Mouse (Mus musculus): ENCODE results near the gene Cpvl. TPM values are rescaled to one million over a fixed set of nuclear protein-coding genes. Genes with fewer than 3 reads are reported as not detected.
A peak's percentile ranks its signal among the peaks of the same experiment; 100 is the strongest.

Gene Cpvl
- polyA plus RNA-seq, 1 experiment from 2014 or later: not detected

DNA sequence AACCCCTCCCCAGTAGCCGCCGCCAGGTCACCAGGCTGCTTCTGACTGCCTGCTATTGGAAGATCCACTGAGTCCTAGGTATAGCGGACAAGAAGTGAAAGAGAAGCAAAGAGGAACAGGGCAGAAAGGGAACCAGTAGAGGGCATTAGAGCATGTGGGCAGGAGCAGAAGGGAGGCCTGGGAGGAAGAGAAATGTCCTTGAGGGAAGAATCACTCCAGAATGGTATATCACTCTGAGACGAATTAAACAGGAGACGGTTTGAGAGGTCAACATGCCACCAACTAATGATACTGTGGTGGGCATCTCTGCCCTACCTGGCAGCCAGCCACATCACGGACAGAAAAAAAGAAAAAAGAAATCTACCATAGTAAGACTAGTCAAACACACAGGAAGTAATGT is 9.9 kb downstream of the Cpvl start:
- H3K4me2 ChIP-seq: no peak overlapping the region
- H3K9me3 ChIP-seq: no peaks in the 10 kb centered on the region
- peaks cover 58% of the 10 kb centered on the region for H3K4me1 ChIP-seq (replicated peaks)
- H3K9ac ChIP-seq: no peak overlapping the region
- no peak overlapping the region for H3K27ac ChIP-seq
- WGBS: 91% methylated on average over 6 of the region's 6 CpGs
- no peak overlapping the region for H3K4me3 ChIP-seq
- no peak for ATAC-seq (ENCODE audit: low FRiP score)
- H3K36me3 ChIP-seq: no peaks in the 10 kb centered on the region
- H3K27me3 ChIP-seq: no peaks in the 10 kb centered on the region

DNA sequence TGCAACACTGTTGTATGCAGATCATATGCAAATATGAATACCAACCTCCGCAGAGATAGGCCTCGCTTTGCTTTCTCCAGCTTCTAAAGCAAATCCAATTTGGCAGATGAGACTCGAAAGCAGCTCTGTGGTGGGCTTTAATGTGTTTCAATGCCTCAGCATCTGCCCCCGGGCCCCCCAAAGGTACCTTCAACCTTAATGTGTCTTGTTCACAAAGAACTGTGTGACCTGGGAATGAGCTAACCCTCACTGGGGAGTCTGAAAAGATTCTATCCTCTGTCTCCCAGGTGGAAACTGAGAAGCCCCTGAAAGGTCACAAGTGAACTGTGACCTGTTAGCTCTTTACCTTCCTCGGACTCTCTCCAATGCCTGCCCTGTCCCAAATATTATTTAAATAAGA is 11.9 kb downstream of the Cpvl start:
- WGBS: 58% methylated on average over 5 of the region's 5 CpGs
- ATAC-seq (ENCODE audit: low FRiP score): no peak
- Histone ChIP-seq H3K4me1 (replicated peaks) (peaks cover 41% of the 10 kb centered on the region), H3K27ac (no peak overlapping the region), H3K4me3 (no peak overlapping the region), H3K9me3 (no peaks in the 10 kb centered on the region), H3K4me2 (no peak overlapping the region), H3K27me3 (no peaks in the 10 kb centered on the region), H3K9ac (no peak overlapping the region), H3K36me3 (no peaks in the 10 kb centered on the region)

DNA sequence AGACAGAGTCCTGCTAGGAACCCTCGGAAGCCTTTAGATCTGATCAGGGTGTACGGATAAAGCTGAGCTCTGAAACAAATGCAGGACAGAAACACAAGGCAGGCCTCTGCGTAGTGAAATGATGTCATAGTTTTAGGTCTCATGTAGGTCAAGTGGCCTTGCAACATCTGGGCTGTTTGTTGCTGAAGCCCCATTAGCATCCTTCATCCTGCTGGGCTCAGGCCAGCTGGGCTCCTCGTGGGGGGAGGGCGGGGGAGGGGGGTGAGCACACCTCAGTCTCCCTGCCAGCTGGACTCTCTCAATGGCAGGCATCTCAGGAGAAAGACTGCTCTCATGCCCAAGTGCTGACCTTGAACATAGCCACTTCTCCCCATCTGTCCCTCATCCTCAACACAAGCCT is 12.6 kb downstream of the Cpvl start:
- 38% methylated on average over 5 of the region's 5 CpGs for WGBS
- Histone ChIP-seq H3K4me3 (no peak overlapping the region), H3K9me3 (no peaks in the 10 kb centered on the region), H3K9ac (no peak overlapping the region), H3K27ac (no peak overlapping the region), H3K36me3 (no peaks in the 10 kb centered on the region), H3K4me2 (no peak overlapping the region), H3K27me3 (no peaks in the 10 kb centered on the region), H3K4me1 (replicated peaks) (peaks cover 34% of the 10 kb centered on the region)
- no peak for ATAC-seq (ENCODE audit: low FRiP score)

DNA sequence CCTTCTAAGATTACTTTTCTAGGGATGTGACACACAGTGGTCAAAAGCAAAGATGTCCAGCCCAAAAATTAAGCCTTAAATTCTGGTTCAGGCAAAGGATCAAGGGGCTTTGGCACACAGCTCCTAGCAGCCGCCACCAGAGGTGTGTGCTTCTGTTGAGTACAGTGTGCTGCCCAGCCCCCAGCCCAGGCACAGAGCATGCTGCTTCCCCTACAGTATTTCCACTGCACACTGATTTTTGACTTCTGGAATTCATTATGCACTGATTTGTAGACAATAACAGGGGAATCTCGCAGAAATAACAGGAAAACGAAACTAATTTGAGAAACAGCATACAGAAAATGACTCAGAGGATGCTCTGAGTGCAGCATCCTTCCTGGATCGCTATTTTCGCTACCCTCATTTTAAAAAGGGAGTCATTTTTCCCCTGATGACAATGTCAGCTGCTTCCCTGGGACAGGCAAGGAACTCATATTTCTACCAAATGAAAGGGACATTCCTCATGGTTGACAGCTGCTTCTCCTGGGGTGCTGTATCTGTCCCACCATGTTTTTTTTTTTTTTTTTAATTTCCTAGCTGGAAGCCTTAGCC is 14.5 kb downstream of the Cpvl start:
- 73% methylated on average over 5 of the region's 5 CpGs for WGBS
- Histone ChIP-seq H3K4me3 (no peak overlapping the region), H3K27me3 (no peaks in the 10 kb centered on the region), H3K9ac (no peak overlapping the region), H3K36me3 (no peaks in the 10 kb centered on the region), H3K4me1 (replicated peaks) (peaks cover 29% of the 10 kb centered on the region), H3K4me2 (no peak overlapping the region), H3K27ac (no peak overlapping the region), H3K9me3 (no peaks in the 10 kb centered on the region)
- no peak for ATAC-seq (ENCODE audit: low FRiP score)

DNA sequence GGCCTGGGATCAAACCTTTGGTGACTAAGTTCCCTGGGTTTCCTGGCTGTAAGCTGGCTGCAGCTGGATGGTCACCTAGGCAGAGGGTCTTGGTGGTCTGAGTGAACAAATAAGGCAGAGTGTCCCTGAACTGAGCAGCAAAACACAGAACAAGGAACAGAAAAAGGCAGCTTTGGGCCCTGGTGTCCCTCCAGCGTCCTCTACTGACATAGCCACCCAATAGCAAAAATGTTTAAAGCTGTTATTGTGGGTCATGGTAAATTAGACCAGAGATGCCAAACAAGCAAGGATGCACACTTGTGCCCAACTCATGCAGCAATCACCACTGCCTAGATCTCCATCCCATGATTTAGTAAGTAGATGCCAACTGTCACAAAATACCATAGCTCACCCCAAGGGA is 16.5 kb downstream of the Cpvl start:
- 89% methylated on average over 1 of the region's 1 CpGs for WGBS
- Histone ChIP-seq H3K9ac (no peak overlapping the region), H3K9me3 (no peaks in the 10 kb centered on the region), H3K27ac (no peak overlapping the region), H3K4me1 (replicated peaks) (peaks cover 33% of the 10 kb centered on the region), H3K4me2 (no peak overlapping the region), H3K27me3 (peaks cover 5% of the 10 kb centered on the region; the same call in 1 of the 2 replicates), H3K4me3 (no peak overlapping the region), H3K36me3 (no peaks in the 10 kb centered on the region)
- no peak for ATAC-seq (ENCODE audit: low FRiP score)

DNA sequence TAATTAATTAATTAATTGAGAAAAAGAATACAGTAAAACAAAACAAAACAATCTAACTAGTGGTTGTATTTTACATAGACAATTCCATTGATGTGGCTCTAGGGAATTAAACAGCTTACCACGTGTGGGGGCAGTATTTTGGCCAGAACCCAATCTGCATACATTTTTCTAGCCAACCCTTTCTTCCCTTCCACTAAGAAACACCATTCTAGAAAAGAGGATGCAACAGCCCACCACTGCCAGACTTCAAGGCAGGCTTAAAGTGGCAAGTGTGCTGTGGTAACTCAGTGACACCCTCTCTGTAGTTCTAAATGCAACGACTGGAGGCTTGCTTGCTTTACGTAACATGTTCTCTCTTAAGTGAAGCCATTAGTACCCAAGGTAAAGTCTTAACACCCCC is 18.6 kb downstream of the Cpvl start:
- Histone ChIP-seq H3K9ac (no peak overlapping the region), H3K4me2 (no peak overlapping the region), H3K27ac (no peak overlapping the region), H3K4me3 (no peak overlapping the region), H3K27me3 (peaks cover 5% of the 10 kb centered on the region; the same call in 1 of the 2 replicates), H3K9me3 (no peaks in the 10 kb centered on the region), H3K4me1 (replicated peaks) (peaks cover 15% of the 10 kb centered on the region), H3K36me3 (no peaks in the 10 kb centered on the region)
- ATAC-seq (ENCODE audit: low FRiP score): no peak
- 73% methylated on average over 3 of the region's 3 CpGs for WGBS

DNA sequence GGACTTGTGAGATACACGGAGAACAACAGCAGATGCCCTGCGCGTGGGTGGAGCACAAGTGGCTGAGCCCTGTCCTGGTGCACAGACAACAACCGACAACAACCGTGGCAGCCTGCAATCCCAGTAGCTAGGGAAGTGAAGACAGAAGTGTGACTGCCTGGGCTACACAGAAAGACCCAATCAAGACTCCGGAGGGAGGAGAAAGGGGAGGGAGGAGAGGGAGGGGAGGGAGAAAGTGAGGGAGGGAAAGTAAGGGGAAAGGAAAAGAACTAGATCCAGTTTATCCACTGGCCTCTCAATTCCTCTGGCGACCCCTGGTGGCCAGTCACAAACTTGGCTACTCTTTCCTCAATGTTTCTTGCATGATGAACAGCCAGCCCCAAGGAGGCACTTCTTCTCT is 20.1 kb downstream of the Cpvl start:
- 13% methylated on average over 7 of the region's 7 CpGs for WGBS
- no peaks in the 10 kb centered on the region for H3K9me3 ChIP-seq
- ATAC-seq (ENCODE audit: low FRiP score): peak; percentile 55; the same call in 1 of the 2 replicates

DNA sequence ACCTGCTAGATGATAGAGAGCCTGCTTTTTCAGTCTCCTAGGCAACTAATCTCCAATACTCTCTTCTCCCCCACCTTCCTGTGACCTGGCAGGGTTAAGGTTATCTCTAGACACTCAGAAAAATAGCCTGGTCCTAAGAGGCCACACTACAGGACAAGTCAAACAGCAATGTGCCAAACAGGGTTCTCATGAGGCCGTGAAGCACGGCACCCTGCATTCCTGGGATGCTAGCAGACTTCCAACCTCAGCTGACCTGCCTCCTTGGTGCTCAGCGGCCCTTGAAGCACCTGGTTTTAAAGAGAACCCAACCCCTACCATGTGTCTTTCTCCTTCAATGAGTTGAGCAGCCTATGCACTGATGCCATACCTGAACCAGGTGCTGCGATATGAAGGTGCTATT is 22.0 kb downstream of the Cpvl start:
- H3K27ac ChIP-seq: no peak overlapping the region
- H3K9ac ChIP-seq: no peak overlapping the region
- no peak for ATAC-seq (ENCODE audit: low FRiP score)
- no peak overlapping the region for H3K4me3 ChIP-seq
- no peaks in the 10 kb centered on the region for H3K9me3 ChIP-seq
- H3K4me1 ChIP-seq (replicated peaks): peaks cover 5% of the 10 kb centered on the region; the same call in 1 of the 2 replicates
- H3K36me3 ChIP-seq: no peaks in the 10 kb centered on the region
- WGBS: 85% methylated on average over 4 of the region's 4 CpGs
- H3K4me2 ChIP-seq: no peak overlapping the region
- H3K27me3 ChIP-seq: peaks cover 5% of the 10 kb centered on the region; the same call in 1 of the 2 replicates

More for the DNA sequence above, 20.1 kb downstream of the Cpvl start:
- Histone ChIP-seq H3K4me3 (no peak overlapping the region), H3K36me3 (no peaks in the 10 kb centered on the region), H3K27ac (no peak overlapping the region), H3K4me2 (peak overlapping the region; percentile 26; the same call in 1 of the 2 replicates), H3K27me3 (peaks cover 5% of the 10 kb centered on the region; the same call in 1 of the 2 replicates), H3K4me1 (replicated peaks) (peaks cover 5% of the 10 kb centered on the region; the same call in 1 of the 2 replicates), H3K9ac (no peak overlapping the region)

DNA sequence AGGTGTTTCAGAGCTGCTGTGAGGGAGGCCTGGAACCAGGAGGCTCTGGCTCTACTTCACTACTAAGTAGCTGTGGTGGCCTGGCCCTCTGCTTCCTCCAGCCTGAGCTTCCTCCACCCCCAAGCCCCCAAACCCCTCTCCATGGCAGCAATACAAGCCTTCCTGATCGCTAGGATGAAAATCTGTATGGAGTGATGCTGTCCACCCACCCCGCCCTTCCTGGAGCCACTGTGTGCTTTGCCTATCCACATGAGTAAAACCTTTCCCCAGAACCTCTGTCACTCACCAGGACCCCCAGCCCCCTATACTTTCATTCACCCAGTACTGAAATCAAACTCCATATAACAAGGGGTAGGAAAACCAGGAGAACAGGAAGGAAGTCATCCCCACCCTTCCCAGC is 22.6 kb downstream of the Cpvl start:
- no peak for ATAC-seq (ENCODE audit: low FRiP score)

DNA sequence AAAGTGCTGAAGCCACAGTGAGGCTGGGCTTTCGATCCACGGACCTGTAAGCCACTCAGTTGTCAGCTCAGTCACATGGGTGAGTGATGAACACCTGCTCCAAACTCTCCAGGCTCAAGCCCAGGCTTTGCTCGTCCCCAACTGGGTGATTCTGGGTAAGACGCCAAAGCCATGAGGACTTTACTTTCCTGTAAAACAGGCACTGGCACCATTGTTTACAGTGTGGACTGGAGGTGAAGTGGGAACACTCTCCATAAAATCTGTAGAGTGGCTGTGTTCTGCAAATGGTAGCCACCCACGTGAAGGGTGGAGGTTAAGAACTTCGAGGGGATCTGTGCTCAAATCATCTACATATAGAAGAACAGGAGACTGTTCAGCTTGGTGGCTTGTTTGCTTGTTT is 23.2 kb downstream of the Cpvl start:
- 78% methylated on average over 6 of the region's 6 CpGs for WGBS
- Histone ChIP-seq H3K9me3 (no peaks in the 10 kb centered on the region), H3K27ac (no peak overlapping the region), H3K4me2 (no peak overlapping the region), H3K4me1 (replicated peaks) (peaks cover 15% of the 10 kb centered on the region), H3K4me3 (no peak overlapping the region), H3K27me3 (peaks cover 5% of the 10 kb centered on the region; the same call in 1 of the 2 replicates), H3K36me3 (no peaks in the 10 kb centered on the region), H3K9ac (no peak overlapping the region)
- no peak for ATAC-seq (ENCODE audit: low FRiP score)

More for the DNA sequence above, 22.6 kb downstream of the Cpvl start:
- Histone ChIP-seq H3K36me3 (no peaks in the 10 kb centered on the region), H3K4me1 (replicated peaks) (peaks cover 10% of the 10 kb centered on the region), H3K9me3 (no peaks in the 10 kb centered on the region), H3K9ac (no peak overlapping the region), H3K27me3 (peaks cover 5% of the 10 kb centered on the region; the same call in 1 of the 2 replicates), H3K4me3 (no peak overlapping the region), H3K27ac (no peak overlapping the region), H3K4me2 (no peak overlapping the region)
- WGBS: 90% methylated on average over 2 of the region's 2 CpGs

DNA sequence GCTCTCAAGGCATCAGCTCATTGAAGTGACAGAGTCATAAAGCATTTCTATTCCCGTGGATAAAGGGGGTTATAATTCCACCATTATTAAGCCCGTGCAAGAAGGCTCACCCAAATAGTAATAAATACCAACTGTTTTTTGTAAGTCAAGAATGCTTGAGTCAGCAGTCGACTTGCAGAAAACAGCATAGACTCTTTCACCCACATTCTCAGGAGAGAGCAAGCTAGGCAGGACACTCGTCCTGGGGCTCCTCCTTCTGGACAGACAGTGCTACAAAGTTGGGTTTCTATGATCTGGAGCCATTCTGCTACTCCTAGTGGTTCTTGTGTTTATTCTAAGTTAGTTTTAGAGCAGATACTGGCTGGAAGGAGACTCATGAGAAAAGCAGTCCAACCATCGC is 24.4 kb downstream of the Cpvl start:
- ATAC-seq (ENCODE audit: low FRiP score): no peak
- whole genome bisulfite sequencing: 45% methylated on average over 5 of the region's 5 CpGs
- Histone ChIP-seq H3K36me3 (no peaks in the 10 kb centered on the region), H3K27me3 (peaks cover 5% of the 10 kb centered on the region; the same call in 1 of the 2 replicates), H3K9me3 (no peaks in the 10 kb centered on the region), H3K4me1 (replicated peaks) (peaks cover 19% of the 10 kb centered on the region), H3K4me3 (no peak overlapping the region), H3K9ac (no peak overlapping the region), H3K4me2 (no peak overlapping the region), H3K27ac (no peak overlapping the region)

DNA sequence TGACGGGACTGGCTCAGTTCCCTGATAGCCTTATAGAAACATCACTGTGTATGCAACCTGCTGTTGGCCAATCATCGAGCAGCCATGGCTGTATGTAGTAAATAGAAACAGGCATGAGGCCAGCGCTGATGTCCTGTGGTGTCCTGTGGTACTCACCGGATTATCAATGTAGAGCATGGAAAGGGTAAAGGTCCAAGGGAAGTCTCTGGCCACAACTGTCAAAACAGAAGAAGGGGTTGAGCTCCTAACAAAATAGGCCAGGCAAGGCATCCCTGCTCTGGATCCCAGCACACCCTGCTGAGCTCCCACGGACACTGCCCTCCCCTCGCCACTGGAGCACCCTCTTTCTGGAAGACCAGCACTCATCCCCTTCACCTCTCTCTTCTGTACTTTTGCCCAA is 25.1 kb downstream of the Cpvl start:
- WGBS: 91% methylated on average over 6 of the region's 6 CpGs
- no peak overlapping the region for H3K4me3 ChIP-seq
- ATAC-seq (ENCODE audit: low FRiP score): no peak

DNA sequence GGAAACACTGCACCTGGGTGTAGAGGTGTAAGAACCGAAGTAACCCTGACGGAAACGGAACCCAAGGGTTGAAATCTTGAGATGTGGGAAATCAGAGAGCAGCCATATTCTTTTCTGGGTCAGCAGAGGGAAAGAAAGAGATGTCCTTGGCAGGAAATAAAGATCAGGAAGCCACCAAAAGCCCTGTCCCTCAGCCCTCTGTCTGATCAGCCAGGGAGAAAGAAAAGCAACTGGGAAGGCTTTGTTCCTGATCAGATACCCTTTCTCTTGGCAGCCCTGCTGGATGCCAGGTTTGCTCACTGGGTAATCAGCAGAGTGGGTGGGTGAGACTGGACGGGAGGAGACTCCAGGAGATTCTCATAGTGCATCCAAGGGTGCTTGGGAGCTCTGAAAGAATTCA is 27.1 kb downstream of the Cpvl start:
- no peak for ATAC-seq (ENCODE audit: low FRiP score)
- H3K27me3 ChIP-seq: 0 out of 2 replicates have a peak, but pooled peaks cover 1% of the 10 kb centered on the region
- H3K4me3 ChIP-seq: no peak overlapping the region
- H3K4me1 ChIP-seq (replicated peaks): peaks cover 14% of the 10 kb centered on the region
- no peak overlapping the region for H3K27ac ChIP-seq
- no peaks in the 10 kb centered on the region for H3K9me3 ChIP-seq
- H3K36me3 ChIP-seq: no peaks in the 10 kb centered on the region
- no peak overlapping the region for H3K9ac ChIP-seq
- no peak overlapping the region for H3K4me2 ChIP-seq
- WGBS: 69% methylated on average over 4 of the region's 4 CpGs

More for the DNA sequence above, 25.1 kb downstream of the Cpvl start:
- Histone ChIP-seq H3K27me3 (peaks cover 5% of the 10 kb centered on the region; the same call in 1 of the 2 replicates), H3K4me1 (replicated peaks) (peaks cover 19% of the 10 kb centered on the region), H3K36me3 (no peaks in the 10 kb centered on the region), H3K9ac (no peak overlapping the region), H3K27ac (no peak overlapping the region), H3K4me2 (no peak overlapping the region), H3K9me3 (no peaks in the 10 kb centered on the region)
